Mouse (Mus musculus) hindbrain, postnatal 0 days (tissue): ENCODE results near the gene Tead3. TPM values are rescaled to one million over a fixed set of nuclear protein-coding genes. Genes with fewer than 3 reads are reported as not detected.

ENCODE experiments used
- ATAC-seq: fragments of 200-750 bp; cut with Nextera tagmentation; 2 replicates; pipeline ENCODE4 v1.8.0; 2017; ENCODE audit warnings: mild to moderate bottlenecking, moderate TSS enrichment, moderate library complexity
- DNase-seq: peaks from one replicate; pipeline ENCODE4 v3.0.0-alpha.2; 2015; ENCODE audit warnings: low spot score
- H3K27ac ChIP-seq: fragments of 300-500 bp; sonication (generic); 2 replicates; pipeline ENCODE4 v1.5.1; 2014; ENCODE audit warnings: mild to moderate bottlenecking
- H3K27me3 ChIP-seq: fragments of 300-500 bp; sonication (generic); 2 replicates; pipeline ENCODE4 v1.6.1; 2014; ENCODE audit warnings: low read length, mixed read lengths; ENCODE audit not compliant: insufficient read depth
- H3K36me3 ChIP-seq: fragments of 300-500 bp; sonication (generic); 2 replicates; pipeline ENCODE4 v1.6.1; 2014; ENCODE audit warnings: low read length, mixed read lengths; ENCODE audit not compliant: insufficient read depth
- H3K4me1 ChIP-seq: fragments of 300-500 bp; sonication (generic); 2 replicates; pipeline ENCODE4 v1.6.1; 2014; ENCODE audit warnings: antibody characterized with exemption, low read length, mixed read lengths; ENCODE audit not compliant: insufficient read depth
- H3K4me2 ChIP-seq: fragments of 300-500 bp; sonication (generic); 2 replicates; pipeline ENCODE4 v1.6.1; 2014; ENCODE audit warnings: low read depth, mild to moderate bottlenecking, low read length, moderate library complexity, mixed read lengths
- H3K4me3 ChIP-seq: fragments of 300-500 bp; sonication (generic); 2 replicates; pipeline ENCODE4 v1.5.1; 2014; ENCODE audit warnings: low read length
- H3K9ac ChIP-seq: fragments of 300-500 bp; sonication (generic); replicated peaks from 2 replicates; pipeline ENCODE4 v1.6.1; 2014; ENCODE audit warnings: mild to moderate bottlenecking, low read length, moderate library complexity, mixed read lengths
- H3K9me3 ChIP-seq: fragments of 300-500 bp; sonication (generic); 2 replicates; pipeline ENCODE4 v1.6.1; 2016; ENCODE audit warnings: low read length, mixed read lengths
- CTCF ChIP-seq: IDR thresholded peaks from 2 replicates; pipeline ENCODE4 v1.5.1; 2016; ENCODE audit warnings: antibody characterized with exemption, control low read depth, low read depth
- WGBS: fragments of 180-500 bp; shearing (Covaris S2); extraction: QIAGEN DNeasy Blood & Tissue Kit; methylation state at CpG from one replicate; pipeline ENCODE4 v1.1.7; 2014; 5-methylcytosine and 5-hydroxymethylcytosine counted together
- polyA plus RNA-seq: library from polyadenylated mRNA; unstranded; fragments of >200 nt; fragmentation: Nextera tagmentation; extraction: Ambion mirVana; gene quantifications from 2 replicates; pipeline ENCODE4 v1.2.1, GENCODE M21; 2015
- total RNA-seq: library from RNA; depleted of rRNA; stranded (reverse); fragments of >200 nt; gene quantifications from 2 replicates; pipeline ENCODE4 v1.2.3, GENCODE M21; 2014

The Tead3 gene
- total and polyA plus RNA-seq, 2 experiments from 2014 or later = 1.7 to 9.4 TPM

DNA sequence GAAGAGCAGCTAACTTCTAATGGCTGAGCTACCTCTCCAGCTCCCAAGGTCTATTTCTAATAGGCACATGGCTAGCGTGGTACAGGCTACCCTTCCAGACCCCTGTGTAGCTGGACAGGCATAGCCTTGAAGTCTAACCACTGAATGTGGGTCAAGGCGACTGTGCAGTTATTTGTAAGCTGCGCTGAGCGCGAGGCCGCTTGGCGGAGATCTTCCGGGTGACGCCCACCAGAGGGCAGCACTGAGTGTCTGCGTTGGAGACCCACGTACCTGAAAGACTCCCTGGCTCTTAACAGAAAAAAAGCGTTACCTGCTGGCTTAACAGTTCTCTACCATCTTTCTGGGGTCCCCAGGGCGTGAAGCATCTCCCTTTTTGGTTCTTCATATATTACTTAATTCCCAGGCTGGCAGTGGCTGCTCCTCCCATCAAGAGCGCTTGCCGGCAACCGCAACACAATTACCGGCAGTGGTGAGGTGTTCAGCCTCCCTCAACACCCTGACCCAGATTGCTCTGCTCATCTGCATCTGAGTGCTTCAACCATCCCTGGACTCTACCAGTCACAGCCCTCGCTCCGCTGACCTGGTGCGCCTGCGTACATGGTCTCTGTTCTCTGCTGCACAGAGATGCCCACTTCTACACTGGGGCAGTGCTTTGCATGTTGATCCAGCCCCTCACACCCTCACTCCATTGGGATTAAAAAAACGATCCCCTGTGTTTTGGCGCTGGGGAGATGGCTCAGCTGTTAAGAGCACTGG, 35.7 kb upstream of the Tead3 start:
- ATAC-seq (peak; percentile 80), DNase-seq (peak; percentile 92)
- peaks cover 4% of the 10 kb centered on the region; the same call in 1 of the 2 replicates for H3K4me1 ChIP-seq
- H3K4me3 ChIP-seq = peak overlapping the region; percentile 22
- no peaks in the 10 kb centered on the region for H3K27me3 ChIP-seq
- peak; percentile 94 for TF ChIP-seq CTCF
- 0 out of 2 replicates have a peak overlapping the region, but pooled peaks have one; percentile 33 for H3K9ac ChIP-seq
- no peaks in the 10 kb centered on the region for H3K36me3 ChIP-seq
- no peaks in the 10 kb centered on the region for H3K9me3 ChIP-seq
- peak overlapping the region; percentile 52 for H3K4me2 ChIP-seq
- H3K27ac ChIP-seq = peak overlapping the region; percentile 48; the same call in 1 of the 2 replicates
- 5% methylated on average over 23 of the region's 23 CpGs for WGBS

GRCm38 (mm10) chr17:28384298-28384697, 33.7 kb upstream of the Tead3 start:
- Histone ChIP-seq H3K4me3 (no peak overlapping the region), H3K4me2 (no peak overlapping the region), H3K9ac (no peak overlapping the region), H3K36me3 (no peaks in the 10 kb centered on the region), H3K27ac (no peak overlapping the region), H3K9me3 (no peaks in the 10 kb centered on the region), H3K27me3 (no peaks in the 10 kb centered on the region), H3K4me1 (peaks cover 4% of the 10 kb centered on the region; the same call in 1 of the 2 replicates)
- ATAC-seq (no peak), DNase-seq (peak; percentile 33)
- 64% methylated on average over 4 of the region's 4 CpGs for WGBS
- TF ChIP-seq CTCF = peak; percentile 54

- no peaks in the 10 kb centered on the region for H3K4me1 ChIP-seq
- TF ChIP-seq CTCF = no peak
- peaks cover 7% of the 10 kb centered on the region; the same call in 1 of the 2 replicates for H3K27me3 ChIP-seq
- 10% methylated on average over 6 of the region's 6 CpGs for WGBS
- no peaks in the 10 kb centered on the region for H3K9me3 ChIP-seq
- ATAC-seq = no peak
- H3K4me2 ChIP-seq = no peak overlapping the region
- no peak overlapping the region for H3K27ac ChIP-seq
- DNase-seq = no peak
- H3K36me3 ChIP-seq = no peaks in the 10 kb centered on the region
- H3K9ac ChIP-seq = no peak overlapping the region
- no peak overlapping the region for H3K4me3 ChIP-seq
Measured at GRCm38 (mm10) chr17:28380255-28380654, 29.6 kb upstream of the Tead3 start.

DNA sequence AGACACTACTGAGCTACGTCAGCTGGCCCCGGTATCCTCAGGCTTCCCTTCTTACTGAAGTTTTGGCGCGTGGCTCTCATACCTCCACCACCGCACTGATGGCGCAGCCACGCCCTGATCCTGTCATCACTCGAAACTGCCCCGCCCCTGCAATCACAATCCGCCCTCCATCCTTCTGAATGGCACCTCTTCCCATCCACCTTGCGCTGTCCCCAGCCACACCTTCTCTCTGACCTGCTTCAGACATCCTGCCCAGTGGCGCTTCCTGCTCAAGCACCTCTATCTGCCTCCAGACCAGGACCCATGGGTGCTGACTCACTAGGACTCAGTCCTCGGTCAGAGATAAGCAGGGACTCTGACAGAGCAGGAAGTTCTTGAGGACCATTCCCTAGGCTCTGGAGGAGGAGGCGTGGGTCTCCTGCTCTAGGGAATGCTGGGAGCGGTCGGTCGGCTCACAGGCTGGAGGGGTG, 25.0 kb upstream of the Tead3 start:
- H3K9ac ChIP-seq = no peak overlapping the region
- H3K9me3 ChIP-seq = no peaks in the 10 kb centered on the region
- H3K27me3 ChIP-seq = peaks cover 19% of the 10 kb centered on the region
- H3K36me3 ChIP-seq = no peaks in the 10 kb centered on the region
- H3K4me2 ChIP-seq = no peak overlapping the region
- no peak overlapping the region for H3K27ac ChIP-seq
- H3K4me3 ChIP-seq = no peak overlapping the region
- no peak for ATAC-seq
- 18% methylated on average over 17 of the region's 17 CpGs for WGBS
- DNase-seq = no peak
- H3K4me1 ChIP-seq = no peaks in the 10 kb centered on the region
- TF ChIP-seq CTCF = no peak

DNA sequence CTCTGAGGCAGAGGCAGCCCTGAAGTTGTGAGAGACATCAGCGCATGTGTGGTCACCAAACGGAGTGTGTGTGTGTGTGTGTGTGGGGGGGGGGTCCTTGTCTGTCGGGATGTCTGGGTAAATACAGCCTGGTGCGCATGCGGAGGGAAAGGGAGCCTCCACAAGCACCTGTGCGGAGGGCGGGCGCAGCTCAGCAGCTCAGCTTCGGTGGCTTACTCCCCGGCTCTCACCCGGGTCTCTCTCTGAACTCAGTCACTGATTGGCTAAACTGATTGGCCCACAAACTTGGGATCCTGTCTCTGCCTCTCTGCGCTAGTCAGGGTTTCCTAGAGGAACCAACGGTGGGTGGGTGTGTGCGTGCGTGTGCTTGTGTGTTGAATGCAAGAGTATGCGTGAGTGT, 23.9 kb upstream of the Tead3 start:
- Histone ChIP-seq H3K36me3 (no peaks in the 10 kb centered on the region), H3K27ac (no peak overlapping the region), H3K9ac (no peak overlapping the region), H3K4me3 (peak overlapping the region; percentile 7; the same call in 1 of the 2 replicates), H3K4me2 (peak overlapping the region; percentile 19; the same call in 1 of the 2 replicates), H3K27me3 (peaks cover 19% of the 10 kb centered on the region), H3K4me1 (no peaks in the 10 kb centered on the region), H3K9me3 (no peaks in the 10 kb centered on the region)
- ATAC-seq (peak; percentile 56; the same call in 1 of the 2 replicates), DNase-seq (no peak)
- TF ChIP-seq CTCF = no peak
- 21% methylated on average over 16 of the region's 16 CpGs for WGBS

DNA sequence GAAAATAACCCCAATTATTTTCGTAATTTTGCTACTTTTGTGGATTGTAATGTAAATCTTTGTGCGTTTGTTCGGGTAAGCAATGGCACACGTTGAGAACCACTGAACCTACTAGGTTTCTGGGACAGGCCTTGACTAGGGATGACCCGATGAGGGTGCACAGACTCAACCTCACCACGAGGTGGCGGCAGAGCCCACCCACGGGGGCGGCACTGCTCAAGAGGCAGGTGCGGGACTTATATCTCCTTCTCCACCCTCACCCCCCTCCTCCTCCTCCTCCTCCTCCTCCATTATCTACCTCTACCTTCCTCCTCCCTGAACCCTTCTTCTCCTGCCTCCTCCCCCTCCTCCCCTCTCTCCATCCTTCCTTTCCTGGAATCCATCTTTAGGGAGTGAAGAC, 23.2 kb upstream of the Tead3 start:
- Histone ChIP-seq H3K4me2 (no peak overlapping the region), H3K9me3 (no peaks in the 10 kb centered on the region), H3K36me3 (no peaks in the 10 kb centered on the region), H3K4me1 (no peaks in the 10 kb centered on the region), H3K27me3 (peaks cover 19% of the 10 kb centered on the region), H3K4me3 (no peak overlapping the region), H3K9ac (no peak overlapping the region), H3K27ac (no peak overlapping the region)
- peak; percentile 85 for TF ChIP-seq CTCF
- ATAC-seq = peak; percentile 49; the same call in 1 of the 2 replicates
- WGBS = 19% methylated on average over 10 of the region's 10 CpGs
- peak; percentile 52 for DNase-seq

DNA sequence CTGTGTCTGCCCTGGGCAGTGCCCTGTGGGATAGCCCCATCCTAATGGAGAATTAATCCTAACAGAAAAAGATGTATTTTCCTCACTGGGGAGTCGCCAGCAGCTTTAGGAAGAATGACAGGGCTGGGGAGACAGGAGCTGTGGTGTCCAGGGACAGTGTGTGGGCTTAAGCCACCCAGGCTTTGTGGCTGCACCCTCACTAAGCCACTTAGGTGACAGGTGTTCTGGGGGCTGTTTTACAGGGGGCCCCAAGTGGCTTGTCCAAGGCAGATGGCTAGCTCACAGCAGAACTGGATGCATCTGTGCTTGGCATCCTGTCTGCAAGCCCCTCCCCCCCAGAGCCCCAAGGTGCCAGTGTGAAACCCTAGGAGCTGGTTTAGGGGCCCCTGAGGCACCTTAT, 21.3 kb upstream of the Tead3 start:
- Histone ChIP-seq H3K27ac (no peak overlapping the region), H3K36me3 (no peaks in the 10 kb centered on the region), H3K27me3 (peaks cover 19% of the 10 kb centered on the region), H3K4me1 (no peaks in the 10 kb centered on the region), H3K9me3 (no peaks in the 10 kb centered on the region), H3K4me3 (no peak overlapping the region), H3K4me2 (no peak overlapping the region), H3K9ac (no peak overlapping the region)
- no peak for TF ChIP-seq CTCF
- ATAC-seq (no peak), DNase-seq (no peak)
- WGBS = 68% methylated on average over 1 of the region's 1 CpGs
